Mouse (Mus musculus) heart, embryonic 14.5 days (tissue): ENCODE results near the gene Pcgf2. TPM values are rescaled to one million over a fixed set of nuclear protein-coding genes. Genes with fewer than 3 reads are reported as not detected.
A peak's percentile ranks its signal among the peaks of the same experiment; 100 is the strongest.
"Not testable (repeated sequence)": the region's sequence is repeated elsewhere in the genome, so short reads cannot be mapped to it uniquely, and the experiment has no call there.

Experiments
- ATAC-seq: fragments of 200-750 bp; cut with Nextera tagmentation; 2 replicates; pipeline ENCODE4 v1.8.0; 2017; ENCODE audit warnings: low read depth, moderate TSS enrichment; ENCODE audit not compliant: insufficient number of reproducible peaks, insufficient read depth, low FRiP score
- H3K27ac ChIP-seq, 2 experiments: fragments of 200-500 bp in 1 of 2; fragments of 300-500 bp in 1 of 2; sonication (generic) in 1 of 2; replicated peaks in 1 of 2; 2 replicates each; pipeline ENCODE4 v1.5.1; 2012 to 2014; ENCODE audit warnings: low read depth in 2 of 2, low read length in 2 of 2, control low read depth in 1 of 2, mild to moderate bottlenecking in 1 of 2, mixed read lengths in 1 of 2; ENCODE audit not compliant: control insufficient read depth in 1 of 2, insufficient read depth in 1 of 2
- H3K27me3 ChIP-seq: fragments of 300-500 bp; sonication (generic); 2 replicates; pipeline ENCODE4 v1.6.1; 2014; ENCODE audit warnings: mild to moderate bottlenecking, low read length, control low read depth; ENCODE audit not compliant: control insufficient read depth, insufficient read depth
- H3K36me3 ChIP-seq: fragments of 300-500 bp; sonication (generic); 2 replicates; pipeline ENCODE4 v1.6.1; 2014; ENCODE audit warnings: mild to moderate bottlenecking, control low read depth, low read length, mixed read lengths; ENCODE audit not compliant: control insufficient read depth, insufficient read depth
- H3K4me1 ChIP-seq, 2 experiments: fragments of 200-500 bp in 1 of 2; fragments of 300-500 bp in 1 of 2; sonication (generic) in 1 of 2; 2 replicates each; pipeline ENCODE4 v1.6.1; 2012 to 2014; ENCODE audit warnings: low read length in 2 of 2, control low read depth in 1 of 2, mixed read lengths in 1 of 2; ENCODE audit not compliant: control insufficient read depth in 2 of 2, insufficient read depth in 2 of 2
- H3K4me2 ChIP-seq: fragments of 300-500 bp; sonication (generic); 2 replicates; pipeline ENCODE4 v1.6.1; 2014; ENCODE audit warnings: mild to moderate bottlenecking, low read length
- H3K4me3 ChIP-seq, 2 experiments: fragments of 200-500 bp in 1 of 2; fragments of 300-500 bp in 1 of 2; sonication (generic) in 1 of 2; 2 replicates each; pipeline ENCODE4 v1.5.1; 2012 to 2014; ENCODE audit warnings: low read length in 2 of 2, mild to moderate bottlenecking in 2 of 2, control low read depth in 1 of 2, low read depth in 1 of 2, moderate library complexity in 1 of 2; ENCODE audit not compliant: control insufficient read depth in 1 of 2, insufficient read depth in 1 of 2
- H3K9ac ChIP-seq: fragments of 300-500 bp; sonication (generic); 2 replicates; pipeline ENCODE4 v1.6.1; 2014; ENCODE audit warnings: mild to moderate bottlenecking, low read length
- H3K9me3 ChIP-seq: fragments of 300-500 bp; sonication (generic); 2 replicates; pipeline ENCODE4 v1.6.1; 2016; ENCODE audit warnings: low read length, control low read depth; ENCODE audit not compliant: control insufficient read depth
- WGBS: fragments of 180-500 bp; shearing (Covaris S2); extraction: QIAGEN DNeasy Blood & Tissue Kit; methylation state at CpG from one replicate; pipeline ENCODE4 v1.1.7; 2014; 5-methylcytosine and 5-hydroxymethylcytosine counted together
- polyA plus RNA-seq: library from polyadenylated mRNA; unstranded; fragments of >200 nt; fragmentation: Nextera tagmentation; extraction: Ambion mirVana; gene quantifications from 2 replicates; pipeline ENCODE4 v1.2.1, GENCODE M21; 2014

Pcgf2 gene
- polyA plus RNA-seq, 1 experiment from 2014 or later = 12.5 TPM

GRCm38 (mm10) chr11:97656269-97656971, 43.9 kb downstream of the Pcgf2 start:
- H3K4me3 ChIP-seq = no peak overlapping the region
- H3K9me3 ChIP-seq = no peaks in the 10 kb centered on the region
- H3K4me1 ChIP-seq = peaks cover 23 to 30% of the 10 kb centered on the region in 2 experiments
- peak overlapping the region; percentile 38; the same call in 1 of the 2 replicates for H3K9ac ChIP-seq
- H3K36me3 ChIP-seq = no peaks in the 10 kb centered on the region
- no peaks in the 10 kb centered on the region for H3K27me3 ChIP-seq
- H3K27ac ChIP-seq = peak overlapping the region in 1 of 2 experiments; percentile 20; a peak in 2 of 4 replicates
- no peak overlapping the region for H3K4me2 ChIP-seq
- ATAC-seq = no peak
- 72% methylated on average over 14 of the region's 14 CpGs for WGBS

GRCm38 (mm10) chr11:97654210-97654609, 46.1 kb downstream of the Pcgf2 start:
- no peak overlapping the region for H3K27ac ChIP-seq
- no peak overlapping the region for H3K4me2 ChIP-seq
- H3K4me3 ChIP-seq = no peak overlapping the region
- 89% methylated on average over 2 of the region's 2 CpGs for WGBS
- no peaks in the 10 kb centered on the region for H3K9me3 ChIP-seq
- H3K9ac ChIP-seq = no peak overlapping the region
- no peaks in the 10 kb centered on the region for H3K27me3 ChIP-seq
- no peak for ATAC-seq
- H3K4me1 ChIP-seq = peaks cover 10 to 17% of the 10 kb centered on the region in 2 experiments
- no peaks in the 10 kb centered on the region for H3K36me3 ChIP-seq

- ATAC-seq = not testable (repeated sequence)
- 92% methylated on average over 11 of the region's 11 CpGs for WGBS
These were observed 46.9 kb downstream of the Pcgf2 start for GRCm38 (mm10) chr11:97653376-97653775.

GRCm38 (mm10) chr11:97650341-97650740, 50.0 kb downstream of the Pcgf2 start:
- no peak for ATAC-seq
- WGBS = 52% methylated on average over 5 of the region's 5 CpGs
- Histone ChIP-seq H3K9ac (no peak overlapping the region), H3K27ac (no peak overlapping the region), H3K9me3 (no peaks in the 10 kb centered on the region), H3K36me3 (no peaks in the 10 kb centered on the region), H3K4me2 (no peak overlapping the region), H3K4me1 (no peaks in the 10 kb centered on the region), H3K4me3 (no peak overlapping the region), H3K27me3 (no peaks in the 10 kb centered on the region)

More at GRCm38 (mm10) chr11:97653376-97653775, 46.9 kb downstream of the Pcgf2 start:
- not testable (repeated sequence) for H3K36me3 ChIP-seq, H3K4me2 ChIP-seq, H3K4me3 ChIP-seq, H3K9ac ChIP-seq, H3K27me3 ChIP-seq, H3K27ac ChIP-seq, H3K9me3 ChIP-seq
- H3K4me1 ChIP-seq = peaks cover 7 to 13% of the 10 kb centered on the region in 2 experiments

GRCm38 (mm10) chr11:97648541-97648940, 51.8 kb downstream of the Pcgf2 start:
- H3K4me1 ChIP-seq, H3K9ac ChIP-seq, H3K27me3 ChIP-seq, H3K27ac ChIP-seq, H3K36me3 ChIP-seq, H3K9me3 ChIP-seq, ATAC-seq, H3K4me3 ChIP-seq, H3K4me2 ChIP-seq: not testable (repeated sequence)
- 91% methylated on average over 3 of the region's 4 CpGs for WGBS

- Histone ChIP-seq H3K9ac (no peak overlapping the region), H3K9me3 (no peaks in the 10 kb centered on the region; the same call in 1 of the 2 replicates), H3K27me3 (no peaks in the 10 kb centered on the region), H3K4me2 (no peak overlapping the region), H3K36me3 (no peaks in the 10 kb centered on the region), H3K27ac (no peak overlapping the region), H3K4me1 (no peaks in the 10 kb centered on the region), H3K4me3 (no peak overlapping the region)
- ATAC-seq = no peak
- WGBS = 2% methylated on average over 6 of the region's 6 CpGs
These were observed 55.5 kb downstream of the Pcgf2 start for GRCm38 (mm10) chr11:97644834-97645233.

- 68% methylated on average over 8 of the region's 8 CpGs for WGBS
- Histone ChIP-seq H3K9me3 (no peaks in the 10 kb centered on the region; the same call in 1 of the 2 replicates), H3K4me1 (no peaks in the 10 kb centered on the region), H3K4me3 (no peak overlapping the region), H3K27ac (no peak overlapping the region), H3K27me3 (no peaks in the 10 kb centered on the region), H3K36me3 (no peaks in the 10 kb centered on the region), H3K9ac (no peak overlapping the region), H3K4me2 (no peak overlapping the region)
- ATAC-seq = no peak
These were observed 56.8 kb downstream of the Pcgf2 start for GRCm38 (mm10) chr11:97643380-97644055.
